Mouse (Mus musculus) C2C12 (cell line): ENCODE results near the gene Iqgap1. TPM values are rescaled to one million over a fixed set of nuclear protein-coding genes. Genes with fewer than 3 reads are reported as not detected.

Experiments
- H3K27me3 ChIP-seq: one replicate; pipeline ENCODE4 v1.6.1; 2011; ENCODE audit not compliant: control insufficient read depth, insufficient read depth, insufficient read length
- H3K36me3 ChIP-seq: one replicate; pipeline ENCODE4 v1.6.1; 2011; ENCODE audit not compliant: control insufficient read depth, insufficient read depth
- H3K4me3 ChIP-seq: one replicate; pipeline ENCODE4 v1.5.1; 2011; ENCODE audit warnings: mild to moderate bottlenecking, control low read depth; ENCODE audit not compliant: poor library complexity, insufficient read depth, severe bottlenecking
- H3K79me2 ChIP-seq: one replicate; pipeline ENCODE4 v1.6.1; 2011; ENCODE audit not compliant: control insufficient read depth, insufficient read depth
- H3K79me3 ChIP-seq: one replicate; pipeline ENCODE4 v1.6.1; 2011; ENCODE audit warnings: low read depth, control low read depth
- H3ac ChIP-seq: one replicate; pipeline ENCODE3; 2011; ENCODE audit warnings: low read depth; ENCODE audit not compliant: control insufficient read depth, insufficient read length
- CEBPB ChIP-seq: IDR thresholded peaks from one replicate; pipeline ENCODE4 v1.6.1; 2011; ENCODE audit warnings: low read depth, mild to moderate bottlenecking, control low read depth, moderate library complexity
- CTCF ChIP-seq: IDR thresholded peaks from one replicate; pipeline ENCODE4 v1.5.1; 2011; ENCODE audit not compliant: control insufficient read depth, insufficient read depth, insufficient read length
- FOSL1 ChIP-seq: IDR thresholded peaks from one replicate; pipeline ENCODE4 v1.8.0; 2011; ENCODE audit warnings: mild to moderate bottlenecking, low read length; ENCODE audit not compliant: poor library complexity, insufficient read depth, severe bottlenecking
- MAX ChIP-seq: IDR thresholded peaks from one replicate; pipeline ENCODE4 v1.6.1; 2011; ENCODE audit warnings: mild to moderate bottlenecking, control low read depth
- MYOD1 ChIP-seq: IDR thresholded peaks from one replicate; pipeline ENCODE4 v1.6.1; 2011; ENCODE audit warnings: low read depth; ENCODE audit not compliant: control insufficient read depth, insufficient read length
- MYOG ChIP-seq: IDR thresholded peaks from one replicate; pipeline ENCODE4 v1.6.1; 2011; ENCODE audit not compliant: control insufficient read depth, insufficient read length; ENCODE audit errors: extremely low read depth
- USF1 ChIP-seq: IDR thresholded peaks from one replicate; pipeline ENCODE4 v1.6.1; 2011; ENCODE audit warnings: low read depth, mild to moderate bottlenecking, control low read depth, moderate library complexity
- polyA plus RNA-seq: library from polyadenylated mRNA; unstranded; fragments of >200 nt; fragmentation: generic; extraction: Trizol; gene quantifications from one replicate; pipeline ENCODE4 v1.2.1, GENCODE M21; 2012; ENCODE audit warnings: missing spikeins

Gene Iqgap1
- polyA plus RNA-seq, 1 experiment, result 82.7 TPM

- Histone ChIP-seq H3K36me3 (peaks cover 15% of the 10 kb centered on the region), H3K4me3 (no peak overlapping the region), H3K27me3 (no peaks in the 10 kb centered on the region), H3K79me2 (peaks cover 99% of the 10 kb centered on the region), H3ac (peak overlapping the region; percentile 8), H3K79me3 (peaks cover 74% of the 10 kb centered on the region)
- TF ChIP-seq CTCF (no peak), FOSL1 (no peak), MYOG (no peak), USF1 (no peak), CEBPB (no peak), MYOD1 (no peak)
These were observed 36.2 kb downstream of the Iqgap1 start for GRCm38 (mm10) chr7:80789534-80789933.

GRCm38 (mm10) chr7:80789061-80789460 lies 36.7 kb downstream of the Iqgap1 start:
- Histone ChIP-seq H3K79me2 (peaks cover 100% of the 10 kb centered on the region), H3K79me3 (peaks cover 77% of the 10 kb centered on the region), H3K27me3 (no peaks in the 10 kb centered on the region), H3K4me3 (no peak overlapping the region), H3ac (no peak overlapping the region), H3K36me3 (peaks cover 15% of the 10 kb centered on the region)
- TF ChIP-seq MYOG (no peak), CEBPB (no peak), CTCF (no peak), FOSL1 (no peak), MAX (no peak)

DNA sequence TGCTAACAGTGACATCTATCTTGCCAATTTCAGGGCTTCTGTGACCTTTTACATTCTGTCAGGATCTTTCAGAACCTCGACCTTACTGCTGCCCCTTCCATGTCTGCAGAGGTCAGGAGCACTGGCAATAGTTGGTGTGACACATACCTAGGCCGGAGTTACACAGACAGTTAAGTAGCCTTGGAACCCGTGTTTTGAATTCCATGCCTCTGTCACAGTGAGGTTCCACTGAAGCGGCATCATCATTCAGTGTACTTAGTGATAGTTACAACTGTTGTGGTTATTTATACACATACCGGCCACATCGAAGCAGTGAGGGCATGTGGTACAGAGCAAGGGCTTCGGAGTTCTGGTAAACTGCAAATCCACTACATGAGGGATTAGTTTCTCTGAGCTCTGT lies 37.8 kb downstream of the Iqgap1 start:
- H3ac ChIP-seq, result no peak overlapping the region
- peaks cover 100% of the 10 kb centered on the region for H3K79me2 ChIP-seq
- peaks cover 10% of the 10 kb centered on the region for H3K36me3 ChIP-seq
- TF ChIP-seq CEBPB (no peak), FOSL1 (no peak), USF1 (no peak), MYOD1 (no peak), CTCF (no peak), MYOG (no peak), MAX (no peak)
- H3K79me3 ChIP-seq, result peaks cover 79% of the 10 kb centered on the region
- H3K4me3 ChIP-seq, result no peak overlapping the region
- no peaks in the 10 kb centered on the region for H3K27me3 ChIP-seq

DNA sequence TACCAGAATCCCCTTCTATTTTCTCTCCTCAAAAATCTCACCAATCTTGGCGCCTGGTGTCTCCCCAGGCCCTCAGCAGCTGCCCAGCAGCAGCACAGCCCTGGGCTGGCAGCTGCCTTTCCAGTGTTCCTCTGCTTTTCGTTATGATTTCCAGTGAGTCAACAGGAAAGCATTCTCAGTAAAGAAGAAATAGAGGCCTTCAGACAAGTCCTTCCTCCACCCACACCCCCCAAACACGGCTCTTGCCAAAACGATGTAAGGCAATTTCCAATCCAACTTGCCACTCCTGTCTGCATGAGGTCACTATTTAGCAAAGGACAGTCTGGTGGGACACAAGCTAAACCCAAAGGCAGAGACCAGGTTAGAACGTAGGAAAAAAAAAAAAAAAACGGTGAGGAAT lies 39.0 kb downstream of the Iqgap1 start:
- H3K27me3 ChIP-seq, result no peaks in the 10 kb centered on the region
- no peak overlapping the region for H3K4me3 ChIP-seq
- TF ChIP-seq FOSL1, result peak; percentile 9
- peak; percentile 40 for TF ChIP-seq MAX
- no peak for TF ChIP-seq USF1
- TF ChIP-seq MYOG, result no peak
- TF ChIP-seq MYOD1, result peak; percentile 51

DNA sequence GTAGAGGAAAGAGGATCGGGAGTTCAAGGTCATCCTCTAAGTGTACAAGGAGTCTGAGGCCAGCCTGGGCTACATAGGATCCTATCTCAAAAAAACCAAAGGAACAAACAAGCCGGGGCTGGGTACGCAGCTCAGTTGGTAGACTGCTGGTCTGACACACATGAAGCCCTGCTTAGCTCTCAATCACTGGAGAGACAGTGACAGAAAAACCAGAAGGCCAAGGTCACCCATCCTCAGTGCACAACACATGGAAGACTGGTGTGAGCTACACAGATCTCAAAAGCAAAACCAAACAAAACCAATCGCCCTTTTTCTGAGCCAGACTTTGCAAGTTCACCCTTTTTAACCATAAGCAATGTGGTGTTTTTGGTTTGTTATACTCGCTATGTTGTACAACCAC lies 41.9 kb downstream of the Iqgap1 start:
- H3K36me3 ChIP-seq, result no peaks in the 10 kb centered on the region
- peaks cover 100% of the 10 kb centered on the region for H3K79me2 ChIP-seq
- H3K27me3 ChIP-seq, result no peaks in the 10 kb centered on the region
- H3K79me3 ChIP-seq, result peaks cover 83% of the 10 kb centered on the region
- H3K4me3 ChIP-seq, result no peak overlapping the region
- TF ChIP-seq CEBPB (no peak), FOSL1 (no peak)
- H3ac ChIP-seq, result no peak overlapping the region

More for the DNA sequence above, 39.0 kb downstream of the Iqgap1 start:
- no peaks in the 10 kb centered on the region for H3K36me3 ChIP-seq
- H3K79me2 ChIP-seq, result peaks cover 100% of the 10 kb centered on the region
- peaks cover 78% of the 10 kb centered on the region for H3K79me3 ChIP-seq
- no peak overlapping the region for H3ac ChIP-seq

- peaks cover 88% of the 10 kb centered on the region for H3K79me3 ChIP-seq
- peaks cover 4% of the 10 kb centered on the region for H3K36me3 ChIP-seq
- H3K27me3 ChIP-seq, result no peaks in the 10 kb centered on the region
- no peak overlapping the region for H3ac ChIP-seq
- H3K4me3 ChIP-seq, result no peak overlapping the region
- TF ChIP-seq FOSL1 (no peak), MYOG (no peak), MYOD1 (no peak), MAX (no peak), CEBPB (no peak), USF1 (no peak), CTCF (no peak)
- H3K79me2 ChIP-seq, result peaks cover 100% of the 10 kb centered on the region
These were observed 43.3 kb downstream of the Iqgap1 start for GRCm38 (mm10) chr7:80782155-80783109.
